Mouse (Mus musculus) stomach, postnatal 0 days (tissue): Measurements from ENCODE around the gene Hoxb3.

Experiments
- CTCF ChIP-seq: IDR thresholded peaks from 2 replicates; pipeline ENCODE4 v1.5.1; 2016; ENCODE audit warnings: antibody characterized with exemption, low read depth, mild to moderate bottlenecking, moderate library complexity
- EP300 ChIP-seq: optimal IDR thresholded peaks from 2 replicates; pipeline ENCODE3; 2016; ENCODE audit warnings: antibody characterized with exemption

- no peak for TF ChIP-seq CTCF
- no peak for TF ChIP-seq EP300
Measured at GRCm38 (mm10) chr11:96342576-96342930, 19.4 kb downstream of the Hoxb3 start.
